Mouse (Mus musculus) MEL (cell line): ENCODE data around the gene Sohlh2. TPM values are rescaled to one million over a fixed set of nuclear protein-coding genes. Genes with fewer than 3 reads are reported as not detected.
A peak's percentile ranks its signal among the peaks of the same experiment; 100 is the strongest.
"Not testable (repeated sequence)": the region's sequence is repeated elsewhere in the genome, so short reads cannot be mapped to it uniquely, and the experiment has no call there.

Source experiments
- DNase-seq: peaks from one replicate; pipeline ENCODE4 v3.0.0; 2011; ENCODE audit warnings: low read depth, low spot score
- H3K27ac ChIP-seq: 2 replicates; pipeline ENCODE4 v1.5.1; 2012; ENCODE audit warnings: low read depth, mild to moderate bottlenecking, control low read depth, low read length, moderate library complexity; ENCODE audit not compliant: control insufficient read depth
- H3K27me3 ChIP-seq, 2 experiments: fragments of 150-350 bp in 1 of 2; sonication (generic) in 1 of 2; 2 replicates each; pipeline ENCODE4 v1.6.1; 2012; ENCODE audit warnings: low read length in 2 of 2, mild to moderate bottlenecking in 2 of 2, improper control_type of control experiment in 1 of 2, moderate library complexity in 1 of 2; ENCODE audit not compliant: insufficient read depth in 2 of 2, control insufficient read depth in 1 of 2
- H3K36me3 ChIP-seq, 2 experiments: 2 replicates each; pipeline ENCODE4 v1.6.1; 2012 to 2014; ENCODE audit warnings: low read length in 2 of 2, improper control_type of control experiment in 1 of 2, inconsistent platforms in 1 of 2, mild to moderate bottlenecking in 1 of 2; ENCODE audit not compliant: insufficient read depth in 2 of 2, control insufficient read depth in 1 of 2
- H3K4me1 ChIP-seq, 2 experiments: fragments of 150-350 bp in 1 of 2; sonication (generic) in 1 of 2; 2 replicates each; pipeline ENCODE4 v1.6.1; 2012; ENCODE audit warnings: low read length in 2 of 2, improper control_type of control experiment in 1 of 2, mild to moderate bottlenecking in 1 of 2; ENCODE audit not compliant: insufficient read depth in 2 of 2, control insufficient read depth in 1 of 2
- H3K4me3 ChIP-seq, 2 experiments: fragments of 150-350 bp in 1 of 2; sonication (generic) in 1 of 2; 2 replicates each; pipeline ENCODE4 v1.5.1; 2012; ENCODE audit warnings: low read depth in 2 of 2, low read length in 2 of 2, mild to moderate bottlenecking in 2 of 2, moderate library complexity in 2 of 2, control low read depth in 1 of 2, improper control_type of control experiment in 1 of 2; ENCODE audit not compliant: control insufficient read depth in 1 of 2, insufficient read depth in 1 of 2
- H3K79me2 ChIP-seq: 2 replicates; pipeline ENCODE4 v1.6.1; 2012; ENCODE audit warnings: mild to moderate bottlenecking, low read length, moderate library complexity; ENCODE audit not compliant: control insufficient read depth, poor library complexity, insufficient read depth
- H3K9ac ChIP-seq: 2 replicates; pipeline ENCODE4 v1.6.1; 2012; ENCODE audit warnings: low read depth, mild to moderate bottlenecking, control low read depth, low read length, moderate library complexity; ENCODE audit not compliant: control insufficient read depth, poor library complexity, severe bottlenecking
- H3K9me3 ChIP-seq: fragments of 150-350 bp; sonication (generic); replicated peaks from 2 replicates; pipeline ENCODE4 v1.6.1; 2012; ENCODE audit warnings: mild to moderate bottlenecking, low read length, improper control_type of control experiment, moderate library complexity; ENCODE audit not compliant: insufficient read depth
- CHD2 ChIP-seq: IDR thresholded peaks from 2 replicates; pipeline ENCODE4 v1.6.1; 2011; ENCODE audit warnings: low read length, improper control_type of control experiment
- CTCF ChIP-seq, 3 experiments: IDR thresholded peaks in 2 of 3; conservative IDR thresholded peaks in 1 of 3; 2 replicates each; pipeline ENCODE4 v1.5.1; 2011 to 2012; ENCODE audit warnings: low read length in 3 of 3, low read depth in 2 of 3, mild to moderate bottlenecking in 2 of 3, improper control_type of control experiment in 1 of 3, inconsistent platforms in 1 of 3, mixed read lengths in 1 of 3, moderate library complexity in 1 of 3; ENCODE audit not compliant: control insufficient read depth in 1 of 3, insufficient read depth in 1 of 3, poor library complexity in 1 of 3, severe bottlenecking in 1 of 3
- EP300 ChIP-seq, 2 experiments: IDR thresholded peaks; 2 replicates each; pipeline ENCODE4 v1.6.1; 2011; ENCODE audit warnings: improper control_type of control experiment in 2 of 2, low read length in 2 of 2, low read depth in 1 of 2, mild to moderate bottlenecking in 1 of 2
- GABPA ChIP-seq: IDR thresholded peaks from 2 replicates; pipeline ENCODE4 v1.6.1; 2012; ENCODE audit warnings: low read depth, mild to moderate bottlenecking, inconsistent platforms, low read length, improper control_type of control experiment, moderate library complexity
- HCFC1 ChIP-seq: IDR thresholded peaks from 2 replicates; pipeline ENCODE4 v1.6.1; 2012; ENCODE audit warnings: low read depth, mild to moderate bottlenecking, inconsistent platforms, low read length, improper control_type of control experiment, moderate library complexity
- JUND ChIP-seq: IDR thresholded peaks from 2 replicates; pipeline ENCODE4 v1.6.1; 2011; ENCODE audit warnings: low read depth, mild to moderate bottlenecking, improper control_type of control experiment, low read length
- MAFK ChIP-seq: IDR thresholded peaks from 2 replicates; pipeline ENCODE4 v1.6.1; 2011; ENCODE audit warnings: low read depth, mild to moderate bottlenecking, low read length, improper control_type of control experiment, borderline replicate concordance
- MAZ ChIP-seq: IDR thresholded peaks from 2 replicates; pipeline ENCODE4 v1.6.1; 2012; ENCODE audit warnings: low read depth, mild to moderate bottlenecking, inconsistent platforms, low read length, improper control_type of control experiment
- MXI1 ChIP-seq: IDR thresholded peaks from 2 replicates; pipeline ENCODE4 v1.6.1; 2011; ENCODE audit warnings: mild to moderate bottlenecking, low read depth, low read length, improper control_type of control experiment
- MYB ChIP-seq: IDR thresholded peaks from 2 replicates; pipeline ENCODE4 v1.6.1; 2011; ENCODE audit warnings: mild to moderate bottlenecking, low read depth, low read length, improper control_type of control experiment
- NELFE ChIP-seq: IDR thresholded peaks from 2 replicates; pipeline ENCODE4 v1.6.1; 2011; ENCODE audit warnings: low read depth, low read length, improper control_type of control experiment
- POLR2A ChIP-seq, 2 experiments: IDR thresholded peaks; 2 replicates each; pipeline ENCODE4 v1.6.1; 2011 to 2012; ENCODE audit warnings: low read length in 2 of 2, mild to moderate bottlenecking in 2 of 2, control low read depth in 1 of 2, improper control_type of control experiment in 1 of 2, low read depth in 1 of 2, moderate library complexity in 1 of 2; ENCODE audit not compliant: control insufficient read depth in 1 of 2, insufficient read depth in 1 of 2, poor library complexity in 1 of 2
- POLR2AphosphoS2 ChIP-seq: IDR thresholded peaks from 2 replicates; pipeline ENCODE4 v1.6.1; 2011; ENCODE audit warnings: low read length, improper control_type of control experiment
- POLR2AphosphoS5 ChIP-seq: IDR thresholded peaks from 2 replicates; pipeline ENCODE4 v1.6.1; 2012; ENCODE audit warnings: low read depth, borderline replicate concordance, mild to moderate bottlenecking, inconsistent platforms, low read length, moderate library complexity, mixed read lengths
- SMC3 ChIP-seq: IDR thresholded peaks from 2 replicates; pipeline ENCODE4 v1.6.1; 2011; ENCODE audit warnings: low read depth, low read length, improper control_type of control experiment
- TAL1 ChIP-seq: IDR thresholded peaks from 2 replicates; pipeline ENCODE4 v1.6.1; 2012; ENCODE audit warnings: mild to moderate bottlenecking, inconsistent platforms, low read length, moderate library complexity, mixed read lengths
- TCF12 ChIP-seq: IDR thresholded peaks from 2 replicates; pipeline ENCODE4 v1.6.1; 2014; ENCODE audit warnings: low read depth, mild to moderate bottlenecking, inconsistent platforms, low read length, improper control_type of control experiment, moderate library complexity
- USF2 ChIP-seq, 2 experiments: IDR thresholded peaks; 2 replicates each; pipeline ENCODE4 v1.6.1; 2011 to 2012; ENCODE audit warnings: improper control_type of control experiment in 2 of 2, low read length in 2 of 2, borderline replicate concordance in 1 of 2, inconsistent platforms in 1 of 2, low read depth in 1 of 2, mild to moderate bottlenecking in 1 of 2; ENCODE audit not compliant: insufficient read depth in 1 of 2
- ZC3H11A ChIP-seq: IDR thresholded peaks from 2 replicates; pipeline ENCODE4 v1.6.1; 2012; ENCODE audit warnings: low read depth, mild to moderate bottlenecking, inconsistent platforms, low read length, improper control_type of control experiment
- ZKSCAN1 ChIP-seq: IDR thresholded peaks from 2 replicates; pipeline ENCODE4 v1.6.1; 2012; ENCODE audit warnings: low read depth, mild to moderate bottlenecking, inconsistent platforms, low read length, improper control_type of control experiment, moderate library complexity
- ZMIZ1 ChIP-seq: IDR thresholded peaks from 2 replicates; pipeline ENCODE4 v1.6.1; 2012; ENCODE audit warnings: low read depth, mild to moderate bottlenecking, inconsistent platforms, low read length, improper control_type of control experiment, moderate library complexity
- ZNF384 ChIP-seq: IDR thresholded peaks from 2 replicates; pipeline ENCODE4 v1.6.1; 2012; ENCODE audit warnings: low read depth, mild to moderate bottlenecking, inconsistent platforms, low read length, improper control_type of control experiment
- polyA plus RNA-seq, 2 experiments: library from polyadenylated mRNA; stranded (reverse) in 1 of 2; unstranded in 1 of 2; fragments of >175 nt in 1 of 2; fragments of >200 nt in 1 of 2; gene quantifications; 2 replicates each; pipeline versions ENCODE4 v1.2.1 to v1.2.4; 2012; ENCODE audit warnings: low replicate concordance in 2 of 2, low read depth in 1 of 2; ENCODE audit not compliant: insufficient read length in 2 of 2, insufficient read depth in 1 of 2, missing spikeins in 1 of 2
- total RNA-seq: library from RNA; depleted of rRNA; stranded (reverse); fragments of 300-350 nt; gene quantifications from 2 replicates; pipeline ENCODE4 v1.2.3, GENCODE M21; 2012

The Sohlh2 gene
- total and polyA plus RNA-seq, 3 experiments: not detected

GRCm38 (mm10) chr3:55196328-55196710 is 14.5 kb downstream of the Sohlh2 start:
- H3K9me3 ChIP-seq: no peaks in the 10 kb centered on the region
- DNase-seq: no peak
- H3K9ac ChIP-seq: no peak overlapping the region
- H3K79me2 ChIP-seq: no peaks in the 10 kb centered on the region
- no peaks in the 10 kb centered on the region for H3K27me3 ChIP-seq
- no peaks in the 10 kb centered on the region for H3K4me1 ChIP-seq
- TF ChIP-seq SMC3 (no peak), EP300 (IDR thresholded peaks at IDR 0.05; ENCODE audit: low read depth in 1 of 2, low read length in 2 of 2) (no peak), POLR2AphosphoS2 (no peak), TCF12 (no peak)
- TF ChIP-seq, all 39 proteins: peak for 0
- no peak overlapping the region for H3K27ac ChIP-seq
- no peak overlapping the region for H3K4me3 ChIP-seq
- no peaks in the 10 kb centered on the region for H3K36me3 ChIP-seq

GRCm38 (mm10) chr3:55203621-55204020 is 21.8 kb downstream of the Sohlh2 start:
- not testable (repeated sequence) for H3K9me3 ChIP-seq, H3K27ac ChIP-seq, H3K27me3 ChIP-seq, H3K4me3 ChIP-seq, H3K36me3 ChIP-seq, DNase-seq, H3K79me2 ChIP-seq, H3K9ac ChIP-seq, H3K4me1 ChIP-seq

GRCm38 (mm10) chr3:55206413-55206812 is 24.6 kb downstream of the Sohlh2 start:
- Histone ChIP-seq H3K79me2 (no peaks in the 10 kb centered on the region), H3K27ac (no peak overlapping the region), H3K4me3 (no peak overlapping the region), H3K9ac (no peak overlapping the region), H3K27me3 (no peaks in the 10 kb centered on the region), H3K36me3 (no peaks in the 10 kb centered on the region), H3K9me3 (no peaks in the 10 kb centered on the region), H3K4me1 (no peaks in the 10 kb centered on the region)
- no peak for DNase-seq
- TF ChIP-seq CTCF (IDR thresholded peaks at IDR 0.05 in 2 of 3, conservative IDR thresholded peaks at IDR 0.05 in 1 of 3; ENCODE audit: control insufficient read depth in 1 of 3, insufficient read depth in 1 of 3, low read depth in 2 of 3, low read length in 3 of 3, poor library complexity in 1 of 3, severe bottlenecking in 1 of 3): peak in 1 of 3 experiments; percentile 15; a peak in 1 of 6 replicates
- TF ChIP-seq ZMIZ1: no peak

- no peaks in the 10 kb centered on the region for H3K79me2 ChIP-seq
- DNase-seq: no peak
- H3K9me3 ChIP-seq: no peaks in the 10 kb centered on the region
- no peak overlapping the region for H3K4me3 ChIP-seq
- TF ChIP-seq CHD2 (no peak), EP300 (IDR thresholded peaks at IDR 0.05; ENCODE audit: low read depth in 1 of 2, low read length in 2 of 2) (no peak), TCF12 (no peak), USF2 (IDR thresholded peaks at IDR 0.05; ENCODE audit: borderline replicate concordance in 1 of 2, insufficient read depth in 1 of 2, low read depth in 1 of 2, low read length in 2 of 2) (no peak), ZMIZ1 (no peak), HCFC1 (no peak), ZNF384 (no peak), TAL1 (no peak), NELFE (no peak), ZKSCAN1 (no peak), JUND (no peak), GABPA (no peak), POLR2A (IDR thresholded peaks at IDR 0.05; ENCODE audit: control insufficient read depth in 1 of 2, insufficient read depth in 1 of 2, low read depth in 1 of 2, low read length in 2 of 2, poor library complexity in 1 of 2) (no peak), ZC3H11A (no peak), MAZ (no peak), MXI1 (no peak), POLR2AphosphoS5 (no peak), MYB (no peak), MAFK (no peak)
- TF ChIP-seq, all 39 proteins: peak for 0
- no peaks in the 10 kb centered on the region for H3K27me3 ChIP-seq
- H3K27ac ChIP-seq: no peak overlapping the region
- no peaks in the 10 kb centered on the region for H3K4me1 ChIP-seq
- no peaks in the 10 kb centered on the region for H3K36me3 ChIP-seq
- no peak overlapping the region for H3K9ac ChIP-seq
Observed at GRCm38 (mm10) chr3:55207665-55208064, 25.8 kb downstream of the Sohlh2 start.
